Mouse (Mus musculus) central nervous system, embryonic 14 days (tissue): ENCODE data around the gene Scfd1. TPM values are rescaled to one million over a fixed set of nuclear protein-coding genes. Genes with fewer than 3 reads are reported as not detected.

Experiments used
- polyA plus RNA-seq: library from polyadenylated mRNA; depleted of rRNA; stranded (reverse); fragments of >200 nt; gene quantifications from 2 replicates; pipeline ENCODE4 v1.2.3, GENCODE M21; 2012; rRNA removed

The Scfd1 gene
- polyA plus RNA-seq = 37.7 and 40.7 TPM in 2 replicates

GRCm38 (mm10) chr12:51377003-51377887 lies at the start of gene Scfd1:
TSS of gene Scfd1 (plus strand) at chr12:51377510.

GRCm38 (mm10) chr12:51347988-51348697 lies 29.2 kb upstream of the Scfd1 start, which contains the start of gene G2e3:
TSS of gene G2e3 (plus strand) at chr12:51348061.

Other genes starting within 250 kb of the Scfd1 start
- 17.7 and 23.4 TPM in 2 replicates for gene G2e3, start 29.4 kb upstream of the Scfd1 start, polyA plus RNA-seq
- gene Coch, start 215.8 kb downstream of the Scfd1 start, polyA plus RNA-seq = 7.3 and 11.4 TPM in 2 replicates